Mouse (Mus musculus): ENCODE results near the gene Gadd45g.

- no peak for TF ChIP-seq CHD2 (IDR thresholded peaks at IDR 0.05; ENCODE audit: low read depth, low read length)
- no peak for TF ChIP-seq MAFK (IDR thresholded peaks at IDR 0.05; ENCODE audit: insufficient read depth, low read depth, low read length)
- TF ChIP-seq ZNF384 (IDR thresholded peaks at IDR 0.05; ENCODE audit: low read depth, low read length), result no peak
- no peak for TF ChIP-seq ZC3H11A (IDR thresholded peaks at IDR 0.05; ENCODE audit: borderline replicate concordance, low read depth, low read length)
Observed at GRCm38 (mm10) chr13:51855584-51855983, 9.1 kb downstream of the Gadd45g start.
